Comparison of ENCODE assay signal across 8 mouse cellular contexts in genomic region chr19:28165901-28166361, GRCm38 (mm10).
DNase-seq lines count a peak whose midpoint lies in the region; ATAC-seq lines count a peak whose summit lies in the region.

No protein-coding gene starts in this region.

- no peak overlapping the region for H3K27ac ChIP-seq in embryonic facial prominence, embryonic 14.5 days (replicated peaks; ENCODE audit: low read depth, low read length)
- no peak overlapping the region for H3K27ac ChIP-seq in heart, embryonic 12.5 days (ENCODE audit: poor library complexity, severe bottlenecking)
- H3K27ac ChIP-seq in kidney, embryonic 15.5 days = no peak overlapping the region
- H3K27ac ChIP-seq in limb, embryonic 12.5 days = no peak overlapping the region

- H3K27me3 ChIP-seq in embryonic facial prominence, embryonic 14.5 days (replicated peaks; ENCODE audit: control insufficient read depth, insufficient read depth, low read length) = no peaks in the 10 kb centered on the region
- H3K27me3 ChIP-seq in heart, embryonic 12.5 days (replicated peaks) = no peaks in the 10 kb centered on the region
- H3K27me3 ChIP-seq in kidney, embryonic 15.5 days = no peaks in the 10 kb centered on the region
- no peaks in the 10 kb centered on the region for H3K27me3 ChIP-seq in limb, embryonic 12.5 days

- H3K4me2 ChIP-seq in embryonic facial prominence, embryonic 14.5 days (ENCODE audit: low read depth, low read length) = peak overlapping the region; percentile 45
- peak overlapping the region; percentile 51 for H3K4me2 ChIP-seq in heart, embryonic 12.5 days
- peak overlapping the region; percentile 50 for H3K4me2 ChIP-seq in kidney, embryonic 15.5 days
- peak overlapping the region; percentile 41 for H3K4me2 ChIP-seq in limb, embryonic 12.5 days

- no peaks in the 10 kb centered on the region for H3K36me3 ChIP-seq in embryonic facial prominence, embryonic 14.5 days (ENCODE audit: control insufficient read depth, insufficient read depth, low read length)
- no peaks in the 10 kb centered on the region for H3K36me3 ChIP-seq in heart, embryonic 12.5 days
- no peaks in the 10 kb centered on the region for H3K36me3 ChIP-seq in kidney, embryonic 15.5 days
- H3K36me3 ChIP-seq in limb, embryonic 12.5 days = no peaks in the 10 kb centered on the region

- ATAC-seq in embryonic facial prominence, embryonic 14.5 days (ENCODE audit: low read depth) = peak; percentile 92
- peak; percentile 51; the same call in 1 of the 2 replicates for ATAC-seq in heart, embryonic 12.5 days (ENCODE audit: insufficient number of reproducible peaks, low FRiP score)
- peak; percentile 84 for ATAC-seq in kidney, embryonic 15.5 days (replicated peaks; ENCODE audit: low FRiP score)
- peak; percentile 86 for ATAC-seq in limb, embryonic 12.5 days (ENCODE audit: insufficient number of reproducible peaks, insufficient read depth, low FRiP score, low TSS enrichment, low read depth)

- H3K9ac ChIP-seq in embryonic facial prominence, embryonic 14.5 days (ENCODE audit: low read depth, low read length) = peak overlapping the region; percentile 40; the same call in 1 of the 2 replicates
- H3K9ac ChIP-seq in heart, embryonic 12.5 days = no peak overlapping the region
- H3K9ac ChIP-seq in kidney, embryonic 15.5 days = no peak overlapping the region
- H3K9ac ChIP-seq in limb, embryonic 12.5 days (replicated peaks) = no peak overlapping the region

- H3K4me3 ChIP-seq in embryonic facial prominence, embryonic 14.5 days (ENCODE audit: low read depth, low read length) = peak overlapping the region; percentile 18; the same call in 1 of the 2 replicates
- H3K4me3 ChIP-seq in heart, embryonic 12.5 days = peak overlapping the region; percentile 29
- H3K4me3 ChIP-seq in kidney, embryonic 15.5 days (replicated peaks) = peak overlapping the region; percentile 32
- peak overlapping the region; percentile 11 for H3K4me3 ChIP-seq in limb, embryonic 12.5 days (replicated peaks)

- peak; percentile 32 for DNase-seq in urinary bladder, postnatal 25 days (ENCODE audit: low spot score)
- DNase-seq in urinary bladder, postnatal 10 days (ENCODE audit: low spot score) = no peak
- DNase-seq in embryonic facial prominence, embryonic 14.5 days (ENCODE audit: low spot score) = peak; percentile 88
- peak; percentile 6 for DNase-seq in naive thymus-derived CD4-positive, alpha-beta T cell, adult 2 months (ENCODE audit: low read depth)
- peak; percentile 72 for DNase-seq in testis, postnatal 10 days (ENCODE audit: low spot score)

- 39% methylated on average over 15 of the region's 15 CpGs for WGBS in embryonic facial prominence, embryonic 14.5 days
- 38% methylated on average over 15 of the region's 15 CpGs for WGBS in heart, embryonic 12.5 days
- WGBS in kidney, embryonic 15.5 days = 40% methylated on average over 15 of the region's 15 CpGs
- WGBS in limb, embryonic 12.5 days = 49% methylated on average over 15 of the region's 15 CpGs

- H3K9me3 ChIP-seq in embryonic facial prominence, embryonic 14.5 days (ENCODE audit: control insufficient read depth, low read length) = no peaks in the 10 kb centered on the region
- H3K9me3 ChIP-seq in heart, embryonic 12.5 days (replicated peaks) = no peaks in the 10 kb centered on the region
- H3K9me3 ChIP-seq in kidney, embryonic 15.5 days (replicated peaks) = no peaks in the 10 kb centered on the region
- H3K9me3 ChIP-seq in limb, embryonic 12.5 days = no peaks in the 10 kb centered on the region

- no peaks in the 10 kb centered on the region for H3K4me1 ChIP-seq in embryonic facial prominence, embryonic 14.5 days (ENCODE audit: control insufficient read depth, insufficient read depth, low read length)
- no peaks in the 10 kb centered on the region for H3K4me1 ChIP-seq in heart, embryonic 12.5 days (replicated peaks)
- H3K4me1 ChIP-seq in kidney, embryonic 15.5 days = 0 out of 2 replicates have a peak, but pooled peaks cover 2% of the 10 kb centered on the region
- no peaks in the 10 kb centered on the region; the same call in 1 of the 2 replicates for H3K4me1 ChIP-seq in limb, embryonic 12.5 days (replicated peaks)
